ENCODE assay signal across 22 mouse cellular contexts in the genomic region with DNA sequence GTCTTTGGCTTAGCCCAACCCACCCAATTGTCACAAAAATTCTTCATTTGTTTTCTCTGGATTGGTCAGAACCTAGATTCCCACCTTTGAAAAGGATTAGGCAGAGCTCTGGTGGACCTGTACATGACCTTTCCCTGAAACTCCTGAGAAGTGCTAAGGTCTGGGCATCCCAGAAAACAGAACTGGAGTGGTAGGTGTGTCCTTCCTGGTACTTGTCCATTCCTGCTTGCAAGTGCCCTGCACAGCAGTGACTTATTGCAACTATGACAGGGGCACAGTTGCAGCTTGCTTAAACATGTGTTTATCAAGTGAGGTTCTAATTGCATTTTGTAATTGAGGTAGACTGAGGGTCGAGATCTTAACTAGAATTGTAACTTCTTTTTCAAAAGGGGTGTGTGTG.
DNase-seq lines count a peak whose midpoint lies in the region; ATAC-seq and TF ChIP-seq lines count a peak whose summit lies in the region.
"Had no signal": no experiment of that assay in that cellular context is flagged by ENCODE, and none has a peak within 500 bp of the region (broad histone marks: within the 10 kb centered on the region; RNA-seq: fewer than 3 reads in every experiment).

No protein-coding gene starts in this region.

- H3K4me3 ChIP-seq in limb, embryonic 14.5 days (replicated peaks; ENCODE audit: low read length) = no peak overlapping the region
- no peak overlapping the region for H3K4me3 ChIP-seq in limb, embryonic 10.5 days
- no peak overlapping the region for H3K4me3 ChIP-seq in embryonic facial prominence, embryonic 13.5 days
- no peak overlapping the region for H3K4me3 ChIP-seq in embryonic facial prominence, embryonic 14.5 days (ENCODE audit: low read depth, low read length)
- H3K4me3 ChIP-seq: erythroblast, embryonic 14.5 days; forebrain, embryonic 13.5 days; heart, embryonic 12.5 days; hindbrain, embryonic 13.5 days; liver, embryonic 12.5 days; midbrain, embryonic 15.5 days; neural tube, embryonic 12.5 days had no signal

- ATAC-seq in limb, embryonic 14.5 days (ENCODE audit: low FRiP score, low read depth) = no peak
- no peak for ATAC-seq in embryonic facial prominence, embryonic 13.5 days (ENCODE audit: insufficient number of reproducible peaks, insufficient read depth, low FRiP score, low TSS enrichment, low read depth)
- no peak for ATAC-seq in embryonic facial prominence, embryonic 14.5 days (ENCODE audit: low read depth)
- ATAC-seq: forebrain, embryonic 13.5 days; liver, embryonic 12.5 days; midbrain, embryonic 15.5 days had no signal

- no peaks in the 10 kb centered on the region for H3K27me3 ChIP-seq in limb, embryonic 14.5 days (ENCODE audit: control insufficient read depth, insufficient read depth, low read length)
- no peaks in the 10 kb centered on the region for H3K27me3 ChIP-seq in limb, embryonic 10.5 days (ENCODE audit: low read depth, poor library complexity, severe bottlenecking)
- no peaks in the 10 kb centered on the region for H3K27me3 ChIP-seq in embryonic facial prominence, embryonic 13.5 days
- H3K27me3 ChIP-seq in embryonic facial prominence, embryonic 14.5 days (replicated peaks; ENCODE audit: control insufficient read depth, insufficient read depth, low read length) = no peaks in the 10 kb centered on the region
- H3K27me3 ChIP-seq: forebrain, embryonic 13.5 days; heart, embryonic 12.5 days; hindbrain, embryonic 13.5 days; liver, embryonic 12.5 days; midbrain, embryonic 15.5 days; neural tube, embryonic 12.5 days had no signal

- H3K36me3 ChIP-seq in limb, embryonic 14.5 days (ENCODE audit: control insufficient read depth, insufficient read depth, low read length) = no peaks in the 10 kb centered on the region
- H3K36me3 ChIP-seq in limb, embryonic 10.5 days = no peaks in the 10 kb centered on the region
- H3K36me3 ChIP-seq in embryonic facial prominence, embryonic 13.5 days = no peaks in the 10 kb centered on the region
- H3K36me3 ChIP-seq in embryonic facial prominence, embryonic 14.5 days (ENCODE audit: control insufficient read depth, insufficient read depth, low read length) = no peaks in the 10 kb centered on the region
- H3K36me3 ChIP-seq: heart, embryonic 12.5 days; hindbrain, embryonic 13.5 days; liver, embryonic 12.5 days; midbrain, embryonic 15.5 days; neural tube, embryonic 12.5 days had no signal

- DNase-seq in limb, embryonic 14.5 days (ENCODE audit: low spot score) = no peak
- no peak for DNase-seq in limb, embryonic 10.5 days (ENCODE audit: low spot score)
- no peak for DNase-seq in embryonic facial prominence, embryonic 14.5 days (ENCODE audit: low spot score)
- DNase-seq in lung, postnatal 36 days = peak; percentile 56
- no peak for DNase-seq in layer of hippocampus, adult 18-20 months (ENCODE audit: low spot score in 2 of 2)
- DNase-seq in testis, postnatal 10 days (ENCODE audit: low spot score) = no peak
- DNase-seq: adrenal gland, adult 2 months; cerebellum, adult 2 months; cerebellum, postnatal 36 days; embryo, embryonic 11 days; kidney, adult 18-20 months; right cerebral cortex, postnatal 14 days; thymus, postnatal 25 days had no signal

- 73% methylated on average over 1 of the region's 1 CpGs for WGBS in limb, embryonic 14.5 days
- 83% methylated on average over 1 of the region's 1 CpGs for WGBS in limb, embryonic 10.5 days
- WGBS in embryonic facial prominence, embryonic 13.5 days = 81% methylated on average over 1 of the region's 1 CpGs
- WGBS in embryonic facial prominence, embryonic 14.5 days = 67% methylated on average over 1 of the region's 1 CpGs

- no peak for TF ChIP-seq POLR2A in limb, embryonic 14.5 days (IDR thresholded peaks at IDR 0.05; ENCODE audit: borderline replicate concordance, extremely low read depth, insufficient read depth, insufficient read length)

- no peak overlapping the region for H3K9ac ChIP-seq in limb, embryonic 14.5 days (ENCODE audit: low read depth, low read length, severe bottlenecking)
- no peak overlapping the region for H3K9ac ChIP-seq in embryonic facial prominence, embryonic 13.5 days
- H3K9ac ChIP-seq in embryonic facial prominence, embryonic 14.5 days (ENCODE audit: low read depth, low read length) = no peak overlapping the region
- H3K9ac ChIP-seq: forebrain, embryonic 13.5 days; heart, embryonic 12.5 days; hindbrain, embryonic 13.5 days; liver, embryonic 12.5 days; midbrain, embryonic 15.5 days; neural tube, embryonic 12.5 days had no signal

- peaks cover 6% of the 10 kb centered on the region for H3K4me1 ChIP-seq in limb, embryonic 14.5 days (ENCODE audit: control insufficient read depth, insufficient read depth, low read length)
- peaks cover 21% of the 10 kb centered on the region for H3K4me1 ChIP-seq in limb, embryonic 10.5 days
- peaks cover 34% of the 10 kb centered on the region for H3K4me1 ChIP-seq in embryonic facial prominence, embryonic 13.5 days
- peaks cover 24% of the 10 kb centered on the region; the same call in 1 of the 2 replicates for H3K4me1 ChIP-seq in embryonic facial prominence, embryonic 14.5 days (ENCODE audit: control insufficient read depth, insufficient read depth, low read length)
- H3K4me1 ChIP-seq: hindbrain, embryonic 13.5 days; liver, embryonic 12.5 days; midbrain, embryonic 15.5 days; neural tube, embryonic 12.5 days had no signal

- H3K27ac ChIP-seq in limb, embryonic 14.5 days (replicated peaks; ENCODE audit: low read depth, low read length) = 0 out of 2 replicates have a peak overlapping the region, but pooled peaks have one; percentile 55
- no peak overlapping the region for H3K27ac ChIP-seq in limb, embryonic 10.5 days
- peak overlapping the region; percentile 86 for H3K27ac ChIP-seq in embryonic facial prominence, embryonic 13.5 days
- peak overlapping the region; percentile 63; the same call in 1 of the 2 replicates for H3K27ac ChIP-seq in embryonic facial prominence, embryonic 14.5 days (replicated peaks; ENCODE audit: low read depth, low read length)
- H3K27ac ChIP-seq: forebrain, embryonic 13.5 days; hindbrain, embryonic 13.5 days; liver, embryonic 12.5 days; macrophage; midbrain, embryonic 15.5 days; neural tube, embryonic 12.5 days had no signal

- H3K9me3 ChIP-seq in limb, embryonic 14.5 days (ENCODE audit: control insufficient read depth, low read length) = no peaks in the 10 kb centered on the region
- no peaks in the 10 kb centered on the region for H3K9me3 ChIP-seq in limb, embryonic 10.5 days (replicated peaks)
- H3K9me3 ChIP-seq in embryonic facial prominence, embryonic 13.5 days = no peaks in the 10 kb centered on the region
- H3K9me3 ChIP-seq in embryonic facial prominence, embryonic 14.5 days (ENCODE audit: control insufficient read depth, low read length) = no peaks in the 10 kb centered on the region
- H3K9me3 ChIP-seq: forebrain, embryonic 13.5 days; heart, embryonic 12.5 days; hindbrain, embryonic 13.5 days; liver, embryonic 12.5 days; midbrain, embryonic 15.5 days; neural tube, embryonic 12.5 days had no signal

- H3K4me2 ChIP-seq in limb, embryonic 14.5 days (replicated peaks; ENCODE audit: low read depth, low read length, severe bottlenecking) = no peak overlapping the region
- H3K4me2 ChIP-seq in embryonic facial prominence, embryonic 13.5 days = no peak overlapping the region
- no peak overlapping the region for H3K4me2 ChIP-seq in embryonic facial prominence, embryonic 14.5 days (ENCODE audit: low read depth, low read length)
- H3K4me2 ChIP-seq: forebrain, embryonic 13.5 days; heart, embryonic 12.5 days; hindbrain, embryonic 13.5 days; liver, embryonic 12.5 days; midbrain, embryonic 15.5 days; neural tube, embryonic 12.5 days had no signal
